Mouse (Mus musculus) hindbrain, embryonic 14.5 days (tissue): ENCODE measurements around the gene Dnpep. TPM values are rescaled to one million over a fixed set of nuclear protein-coding genes. Genes with fewer than 3 reads are reported as not detected.

Experiments used
- polyA plus RNA-seq: library from polyadenylated mRNA; unstranded; fragments of >200 nt; fragmentation: Nextera tagmentation; extraction: Ambion mirVana; gene quantifications from 2 replicates; pipeline ENCODE4 v1.2.1, GENCODE M21; 2014

The Dnpep gene
- polyA plus RNA-seq, 1 experiment from 2014 or later, result 141 TPM

Other genes starting within 250 kb of the Dnpep start
- gene Nhej1, start 192.8 kb downstream of the Dnpep start, polyA plus RNA-seq, result 6.8 and 7.5 TPM in 2 replicates
- not detected in 2 replicates for gene Slc23a3, start 184.1 kb downstream of the Dnpep start, polyA plus RNA-seq
- 42.4 and 47.4 TPM in 2 replicates for gene Cnppd1, start 175.3 kb downstream of the Dnpep start, polyA plus RNA-seq
- 136 and 156 TPM in 2 replicates for gene Retreg2, start 175.2 kb downstream of the Dnpep start, polyA plus RNA-seq
- gene Zfand2b, start 149.3 kb downstream of the Dnpep start, polyA plus RNA-seq, result 36.7 and 38.0 TPM in 2 replicates
- 39.0 and 39.7 TPM in 2 replicates for gene Abcb6, start 137.6 kb downstream of the Dnpep start, polyA plus RNA-seq
- gene Ankzf1, start 125.8 kb downstream of the Dnpep start, polyA plus RNA-seq, result 16.7 and 18.4 TPM in 2 replicates
- gene Atg9a, start 125.8 kb downstream of the Dnpep start, polyA plus RNA-seq, result 53.6 and 59.5 TPM in 2 replicates
- 15.8 and 19.5 TPM in 2 replicates for gene Glb1l, start 107.2 kb downstream of the Dnpep start, polyA plus RNA-seq
- 121 and 128 TPM in 2 replicates for gene Stk16, start 107.2 kb downstream of the Dnpep start, polyA plus RNA-seq
- gene Tuba4a, start 98.1 kb downstream of the Dnpep start, polyA plus RNA-seq, result 13.8 and 20.8 TPM in 2 replicates
- not detected in 2 replicates for gene A630095N17Rik, start 85.9 kb downstream of the Dnpep start, polyA plus RNA-seq
- 39.5 and 45.2 TPM in 2 replicates for gene Dnajb2, start 81.6 kb downstream of the Dnpep start, polyA plus RNA-seq
- gene Ptprn, start 53.5 kb downstream of the Dnpep start, polyA plus RNA-seq, result 26.1 and 34.8 TPM in 2 replicates
- 232 and 253 TPM in 2 replicates for gene Resp18, start 39.6 kb downstream of the Dnpep start, polyA plus RNA-seq
- gene Des, start 42.3 kb upstream of the Dnpep start, polyA plus RNA-seq, result 1.0 and 1.7 TPM in 2 replicates
- 18.0 and 22.9 TPM in 2 replicates for gene Speg, start 57.3 kb upstream of the Dnpep start, polyA plus RNA-seq
- gene Gmppa, start 117.9 kb upstream of the Dnpep start, polyA plus RNA-seq, result 53.1 and 65.0 TPM in 2 replicates
- gene Asic4, start 132.4 kb upstream of the Dnpep start, polyA plus RNA-seq, result 4.9 and 5.0 TPM in 2 replicates
- gene Chpf, start 161.3 kb upstream of the Dnpep start, polyA plus RNA-seq, result 49.2 and 55.0 TPM in 2 replicates
- gene Tmem198, start 161.5 kb upstream of the Dnpep start, polyA plus RNA-seq, result 37.5 and 40.3 TPM in 2 replicates
- gene Obsl1, start 188.5 kb upstream of the Dnpep start, polyA plus RNA-seq, result 22.6 and 25.9 TPM in 2 replicates
- gene Inha, start 189.1 kb upstream of the Dnpep start, polyA plus RNA-seq, result 9.7 and 9.9 TPM in 2 replicates
- 14.0 and 17.9 TPM in 2 replicates for gene Stk11ip, start 203.5 kb upstream of the Dnpep start, polyA plus RNA-seq
- 43.0 and 50.1 TPM in 2 replicates for gene Slc4a3, start 228.3 kb upstream of the Dnpep start, polyA plus RNA-seq